Mouse (Mus musculus): Measurements from ENCODE around the gene Atp4a. TPM values are rescaled to one million over a fixed set of nuclear protein-coding genes. Genes with fewer than 3 reads are reported as not detected.

Atp4a gene
- 0.90 and 1.0 TPM in 2 replicates for polyA plus RNA-seq (2012; rRNA removed)

- peaks cover 3% of the 10 kb centered on the region; the same call in 1 of the 2 replicates for H3K4me1 ChIP-seq (ENCODE audit: control insufficient read depth, insufficient read depth, insufficient read length)
- no peak for DNase-seq (ENCODE audit: low read depth in 1 of 2, low spot score in 2 of 2)
- H3K36me3 ChIP-seq (ENCODE audit: control insufficient read depth, insufficient read depth, low read length): no peaks in the 10 kb centered on the region
- peaks cover 2% of the 10 kb centered on the region; the same call in 1 of the 2 replicates for H3K27me3 ChIP-seq (ENCODE audit: control insufficient read depth, insufficient read depth, low read length)
- H3K27ac ChIP-seq (ENCODE audit: insufficient read depth, low read length): no peak within 1 kb of the TSS
- WGBS: 82% methylated on average over 3 of the region's 3 CpGs
- no peak for TF ChIP-seq POLR2A (IDR thresholded peaks at IDR 0.05; ENCODE audit: low read depth, low read length)
- TF ChIP-seq CTCF (IDR thresholded peaks at IDR 0.05; ENCODE audit: extremely low read depth, insufficient read depth, insufficient read length, insufficient replicate concordance): no peak
- H3K4me3 ChIP-seq (ENCODE audit: extremely low read depth, insufficient read depth, insufficient read length): no peak within 1 kb of the TSS
Observed at GRCm38 (mm10) chr7:30711942-30712341, at the start of gene Atp4a. TSS of gene Atp4a (plus strand) at chr7:30712209.

- H3K27me3 ChIP-seq (ENCODE audit: control insufficient read depth, insufficient read depth, low read length): no peaks in the 10 kb centered on the region; the same call in 1 of the 2 replicates
- WGBS: under 1% methylated on average over 34 of the region's 34 CpGs
- H3K4me1 ChIP-seq (ENCODE audit: control insufficient read depth, insufficient read depth, insufficient read length): peaks cover 5% of the 10 kb centered on the region; the same call in 1 of the 2 replicates
- H3K4me3 ChIP-seq (ENCODE audit: extremely low read depth, insufficient read depth, insufficient read length): peak within 1 kb of the TSS; percentile 95
- peak within 1 kb of the TSS; percentile 43 for H3K27ac ChIP-seq (ENCODE audit: insufficient read depth, low read length)
- peak; percentile 86 to 88 for DNase-seq (ENCODE audit: low read depth in 1 of 2, low spot score in 2 of 2)
- peaks cover 8% of the 10 kb centered on the region for H3K36me3 ChIP-seq (ENCODE audit: control insufficient read depth, insufficient read depth, low read length)
- TF ChIP-seq POLR2A (IDR thresholded peaks at IDR 0.05; ENCODE audit: low read depth, low read length): no peak; the same call in 1 of the 2 replicates
- TF ChIP-seq CTCF (IDR thresholded peaks at IDR 0.05; ENCODE audit: extremely low read depth, insufficient read depth, insufficient read length, insufficient replicate concordance): no peak
Observed at GRCm38 (mm10) chr7:30664529-30665200, 47.3 kb upstream of the Atp4a start, which contains the start of gene Haus5. TSS of gene Haus5 (minus strand) at chr7:30664994.

- WGBS: 14% methylated on average over 11 of the region's 11 CpGs
- H3K4me3 ChIP-seq (ENCODE audit: extremely low read depth, insufficient read depth, insufficient read length): peak overlapping the region; percentile 95
- no peak for DNase-seq (ENCODE audit: low read depth in 1 of 2, low spot score in 2 of 2)
Observed at GRCm38 (mm10) chr7:30665321-30665720, 46.7 kb upstream of the Atp4a start.

GRCm38 (mm10) chr7:30669229-30669628 is 42.8 kb upstream of the Atp4a start:
- H3K27ac ChIP-seq (ENCODE audit: insufficient read depth, low read length): no peak overlapping the region
- DNase-seq (ENCODE audit: low read depth in 1 of 2, low spot score in 2 of 2): peak in 1 of 2 experiments; percentile 28
- TF ChIP-seq CTCF (IDR thresholded peaks at IDR 0.05; ENCODE audit: extremely low read depth, insufficient read depth, insufficient read length, insufficient replicate concordance): no peak
- TF ChIP-seq POLR2A (IDR thresholded peaks at IDR 0.05; ENCODE audit: low read depth, low read length): no peak
- H3K36me3 ChIP-seq (ENCODE audit: control insufficient read depth, insufficient read depth, low read length): no peaks in the 10 kb centered on the region
- no peaks in the 10 kb centered on the region; the same call in 1 of the 2 replicates for H3K27me3 ChIP-seq (ENCODE audit: control insufficient read depth, insufficient read depth, low read length)
- WGBS: 37% methylated on average over 3 of the region's 3 CpGs
- H3K4me3 ChIP-seq (ENCODE audit: extremely low read depth, insufficient read depth, insufficient read length): no peak overlapping the region
- H3K4me1 ChIP-seq (ENCODE audit: control insufficient read depth, insufficient read depth, insufficient read length): peaks cover 5% of the 10 kb centered on the region; the same call in 1 of the 2 replicates

More at GRCm38 (mm10) chr7:30665321-30665720, 46.7 kb upstream of the Atp4a start:
- Histone ChIP-seq H3K27me3 (ENCODE audit: control insufficient read depth, insufficient read depth, low read length) (no peaks in the 10 kb centered on the region; the same call in 1 of the 2 replicates), H3K4me1 (ENCODE audit: control insufficient read depth, insufficient read depth, insufficient read length) (peaks cover 5% of the 10 kb centered on the region; the same call in 1 of the 2 replicates), H3K27ac (ENCODE audit: insufficient read depth, low read length) (no peak overlapping the region), H3K36me3 (ENCODE audit: control insufficient read depth, insufficient read depth, low read length) (peaks cover 5% of the 10 kb centered on the region)
- no peak for TF ChIP-seq CTCF (IDR thresholded peaks at IDR 0.05; ENCODE audit: extremely low read depth, insufficient read depth, insufficient read length, insufficient replicate concordance)
- no peak for TF ChIP-seq POLR2A (IDR thresholded peaks at IDR 0.05; ENCODE audit: low read depth, low read length)

- Histone ChIP-seq H3K4me1 (ENCODE audit: control insufficient read depth, insufficient read depth, insufficient read length) (no peaks in the 10 kb centered on the region), H3K36me3 (ENCODE audit: control insufficient read depth, insufficient read depth, low read length) (no peaks in the 10 kb centered on the region), H3K4me3 (ENCODE audit: extremely low read depth, insufficient read depth, insufficient read length) (no peak within 1 kb of the TSS), H3K27ac (ENCODE audit: insufficient read depth, low read length) (no peak within 1 kb of the TSS), H3K27me3 (ENCODE audit: control insufficient read depth, insufficient read depth, low read length) (no peaks in the 10 kb centered on the region)
- TF ChIP-seq POLR2A (IDR thresholded peaks at IDR 0.05; ENCODE audit: low read depth, low read length) (no peak), CTCF (IDR thresholded peaks at IDR 0.05; ENCODE audit: extremely low read depth, insufficient read depth, insufficient read length, insufficient replicate concordance) (no peak)
- DNase-seq (ENCODE audit: low read depth in 1 of 2, low spot score in 2 of 2): no peak
- 73% methylated on average over 9 of the region's 9 CpGs for WGBS
Observed at GRCm38 (mm10) chr7:30671480-30671879, 40.5 kb upstream of the Atp4a start, which contains the start of gene Pmis2. TSS of gene Pmis2 (minus strand) at chr7:30671605.

- no peak for TF ChIP-seq CTCF (IDR thresholded peaks at IDR 0.05; ENCODE audit: extremely low read depth, insufficient read depth, insufficient read length, insufficient replicate concordance)
- no peak for TF ChIP-seq POLR2A (IDR thresholded peaks at IDR 0.05; ENCODE audit: low read depth, low read length)
- no peak overlapping the region for H3K4me3 ChIP-seq (ENCODE audit: extremely low read depth, insufficient read depth, insufficient read length)
- H3K27ac ChIP-seq (ENCODE audit: insufficient read depth, low read length): no peak overlapping the region
- H3K27me3 ChIP-seq (ENCODE audit: control insufficient read depth, insufficient read depth, low read length): no peaks in the 10 kb centered on the region
- H3K4me1 ChIP-seq (ENCODE audit: control insufficient read depth, insufficient read depth, insufficient read length): no peaks in the 10 kb centered on the region; the same call in 1 of the 2 replicates
- DNase-seq (ENCODE audit: low read depth in 1 of 2, low spot score in 2 of 2): no peak
- H3K36me3 ChIP-seq (ENCODE audit: control insufficient read depth, insufficient read depth, low read length): no peaks in the 10 kb centered on the region
- 78% methylated on average over 5 of the region's 5 CpGs for WGBS
Observed at GRCm38 (mm10) chr7:30678263-30678975, 33.6 kb upstream of the Atp4a start.
